Mouse (Mus musculus) olfactory bulb, adult 2 months (tissue): ENCODE results near the gene Cog6. TPM values are rescaled to one million over a fixed set of nuclear protein-coding genes. Genes with fewer than 3 reads are reported as not detected.

ENCODE experiments used
- H3K27ac ChIP-seq: fragments of 200-500 bp; 2 replicates; pipeline ENCODE4 v1.5.1; 2012; ENCODE audit warnings: low read depth, low read length; ENCODE audit not compliant: insufficient read depth
- H3K4me1 ChIP-seq: fragments of 200-500 bp; 2 replicates; pipeline ENCODE4 v1.6.1; 2012; ENCODE audit warnings: low read length; ENCODE audit not compliant: control insufficient read depth, insufficient read depth
- H3K4me3 ChIP-seq: fragments of 200-500 bp; 2 replicates; pipeline ENCODE4 v1.5.1; 2012; ENCODE audit warnings: mild to moderate bottlenecking, low read depth, low read length, moderate library complexity; ENCODE audit not compliant: insufficient read depth
- CTCF ChIP-seq: fragments of 200-500 bp; IDR thresholded peaks from 2 replicates; pipeline ENCODE4 v1.5.1; 2012; ENCODE audit warnings: low read depth, mild to moderate bottlenecking, low read length, moderate library complexity; ENCODE audit not compliant: insufficient read depth
- POLR2A ChIP-seq: fragments of 200-500 bp; IDR thresholded peaks from 2 replicates; pipeline ENCODE4 v1.6.1; 2012; ENCODE audit warnings: mild to moderate bottlenecking, low read depth, low read length, moderate library complexity; ENCODE audit not compliant: insufficient read depth
- WGBS: fragments of 180-500 bp; shearing (Covaris S2); methylation state at CpG from one replicate; pipeline ENCODE4 v1.1.7; 2018; 5-methylcytosine and 5-hydroxymethylcytosine counted together
- polyA plus RNA-seq: library from polyadenylated mRNA; stranded (reverse); fragments of >200 nt; gene quantifications from 2 replicates; pipeline ENCODE4 v1.2.4, GENCODE M21; 2012; ENCODE audit warnings: low replicate concordance; ENCODE audit not compliant: missing spikeins, insufficient read depth, insufficient read length

Cog6 gene
- polyA plus RNA-seq, 1 experiment = not detected

DNA sequence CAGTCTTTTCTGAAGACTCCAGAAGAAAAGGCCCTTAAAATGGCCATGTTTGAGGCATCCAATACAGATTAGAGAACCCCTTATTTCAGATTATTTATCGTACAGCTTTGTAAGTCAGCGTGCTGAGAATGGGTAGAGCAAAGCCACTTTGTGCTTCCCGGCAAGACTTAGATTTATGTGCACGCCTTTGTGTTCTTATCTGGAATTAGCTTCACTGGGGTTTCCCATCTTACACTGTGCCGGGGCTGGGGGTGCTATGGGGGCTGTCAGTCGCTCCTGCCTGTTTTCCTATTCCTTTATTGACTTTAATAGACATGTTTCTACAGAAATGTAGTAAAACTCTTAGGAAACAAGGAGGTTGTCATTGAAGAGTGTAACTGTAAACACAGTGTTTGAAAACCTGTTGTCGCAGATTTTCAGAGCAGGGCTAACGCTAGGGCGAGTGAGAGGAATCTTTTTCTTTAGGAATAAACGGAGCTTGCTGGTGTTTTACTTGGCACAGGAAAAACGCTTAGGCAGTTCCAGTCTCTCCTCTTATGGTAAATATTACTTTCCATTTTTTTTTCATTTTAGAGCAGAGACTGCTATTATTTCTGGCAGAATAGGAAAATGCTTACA, 27.8 kb upstream of the Cog6 start:
- 70% methylated on average over 11 of the region's 11 CpGs for WGBS
- no peak overlapping the region for H3K27ac ChIP-seq
- no peak overlapping the region for H3K4me3 ChIP-seq
- TF ChIP-seq POLR2A (no peak), CTCF (no peak)
- H3K4me1 ChIP-seq = peaks cover 11% of the 10 kb centered on the region

DNA sequence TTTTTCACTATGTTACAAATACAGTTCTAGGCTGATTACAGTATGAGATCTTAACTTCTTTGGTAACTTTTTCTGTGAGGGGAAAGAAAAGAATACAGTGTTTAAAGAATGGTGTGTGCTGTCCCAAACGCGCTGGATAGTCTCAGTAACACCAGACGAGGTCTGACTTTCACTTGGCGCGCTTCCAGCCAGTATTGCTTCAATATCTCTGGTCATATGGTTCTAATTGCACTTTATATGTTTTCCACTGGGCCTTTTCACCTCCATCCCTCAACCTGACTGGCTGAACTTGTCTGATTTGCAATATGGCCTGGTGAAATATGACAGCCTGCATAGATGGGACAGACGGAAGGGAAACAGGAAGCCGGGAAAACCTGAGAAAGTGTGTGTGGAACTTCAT, 27.2 kb upstream of the Cog6 start:
- no peak for TF ChIP-seq CTCF
- peaks cover 11% of the 10 kb centered on the region for H3K4me1 ChIP-seq
- H3K27ac ChIP-seq = no peak overlapping the region
- 70% methylated on average over 7 of the region's 7 CpGs for WGBS
- no peak overlapping the region for H3K4me3 ChIP-seq

DNA sequence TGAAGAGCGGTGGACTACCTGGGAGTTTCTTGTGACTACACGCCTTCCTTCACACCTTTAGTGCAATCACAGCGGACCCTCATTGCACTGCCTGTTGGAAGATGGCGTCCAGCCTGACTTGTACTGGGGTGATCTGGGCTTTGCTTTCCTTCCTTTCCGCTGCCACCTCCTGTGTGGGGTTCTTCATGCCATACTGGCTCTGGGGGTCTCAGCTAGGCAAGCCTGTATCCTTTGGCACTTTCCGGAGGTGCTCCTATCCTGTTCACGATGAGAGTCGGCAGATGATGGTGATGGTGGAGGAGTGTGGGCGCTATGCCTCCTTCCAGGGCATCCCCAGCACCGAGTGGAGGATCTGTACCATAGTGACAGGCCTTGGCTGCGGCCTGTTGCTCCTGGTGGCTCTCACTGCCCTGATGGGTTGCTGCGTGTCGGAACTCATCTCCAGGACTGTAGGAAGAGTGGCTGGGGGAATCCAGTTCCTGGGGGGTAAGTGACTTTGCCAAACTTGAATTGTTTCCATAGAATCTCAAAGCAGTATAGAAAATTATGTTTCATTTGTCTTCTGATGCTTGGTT, 26.3 kb upstream of the Cog6 start:
- H3K27ac ChIP-seq = no peak overlapping the region
- peak overlapping the region; percentile 23 for H3K4me3 ChIP-seq
- H3K4me1 ChIP-seq = peaks cover 11% of the 10 kb centered on the region
- TF ChIP-seq CTCF (no peak), POLR2A (no peak)
- 93% methylated on average over 13 of the region's 13 CpGs for WGBS

DNA sequence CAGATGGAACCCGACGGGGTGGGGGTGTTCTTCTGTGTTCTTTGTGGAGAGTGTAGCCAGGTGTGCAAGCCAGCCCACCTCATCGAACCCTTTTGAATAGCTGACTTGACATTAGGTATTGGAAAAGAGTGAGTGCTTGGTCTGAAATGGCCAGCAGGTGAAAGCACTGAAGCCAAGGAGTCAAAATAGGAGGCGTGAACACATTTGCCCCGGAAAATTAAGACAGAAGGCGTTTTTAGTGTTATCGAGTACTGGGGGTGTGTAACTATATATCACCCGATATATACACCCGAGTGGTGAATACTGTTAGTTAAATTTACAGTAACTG, 25.2 kb upstream of the Cog6 start:
- 15% methylated on average over 9 of the region's 9 CpGs for WGBS
- peak overlapping the region; percentile 52 for H3K4me3 ChIP-seq
- TF ChIP-seq POLR2A (no peak), CTCF (no peak)
- no peak overlapping the region for H3K27ac ChIP-seq
- peaks cover 11% of the 10 kb centered on the region for H3K4me1 ChIP-seq

DNA sequence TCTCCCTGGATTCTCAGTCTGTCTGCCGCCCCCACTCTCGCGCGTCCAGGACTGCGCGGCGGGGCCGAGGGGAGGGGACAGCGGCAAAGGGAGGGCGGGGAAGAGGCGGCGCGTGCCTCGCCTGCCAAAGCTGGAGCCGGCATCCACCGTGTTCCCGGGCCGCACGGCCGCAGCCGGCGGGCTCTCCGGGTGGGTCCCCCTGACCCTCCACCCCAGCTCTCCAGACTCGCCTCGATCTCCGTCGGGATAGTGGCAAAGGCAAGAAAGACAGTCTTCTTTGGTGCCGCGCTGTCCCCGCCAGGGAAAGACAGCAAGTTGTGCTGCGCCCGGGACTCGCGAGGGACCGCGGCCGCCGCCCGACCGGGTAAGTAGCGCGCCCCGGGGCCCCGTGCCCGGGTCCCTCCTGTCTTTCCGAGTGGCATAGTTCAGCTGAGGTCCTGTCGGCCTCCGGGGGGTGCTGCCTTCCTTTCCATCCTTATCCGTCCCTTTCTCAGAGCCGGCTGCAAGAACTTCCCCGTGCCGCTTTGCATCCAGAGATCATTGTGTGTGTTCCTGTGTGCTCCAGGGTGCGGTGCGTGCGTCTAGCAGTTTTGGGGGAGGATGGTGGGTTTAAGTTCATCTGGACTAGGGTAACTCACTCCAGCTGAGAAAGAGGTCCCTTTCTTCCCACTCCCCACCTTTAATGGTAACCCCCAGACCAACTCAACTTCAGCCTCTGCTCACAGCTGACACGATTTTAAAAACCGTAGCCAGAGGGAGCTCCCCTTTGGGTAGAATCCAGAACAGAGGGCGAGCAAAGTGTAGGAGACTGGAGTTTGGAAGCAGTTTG, 24.6 kb upstream of the Cog6 start, which contains the start of gene Lhfp:
Gene Lhfp, plus strand, starts transcription at position 118 of the 829 bp plus-strand sequence.
- WGBS = under 1% methylated on average over 58 of the region's 58 CpGs
- Histone ChIP-seq H3K4me3 (peak within 1 kb of the TSS; percentile 52), H3K4me1 (peaks cover 11% of the 10 kb centered on the region), H3K27ac (no peak within 1 kb of the TSS)
- no peak for TF ChIP-seq CTCF
- TF ChIP-seq POLR2A = peak; percentile 10; the same call in 1 of the 2 replicates

DNA sequence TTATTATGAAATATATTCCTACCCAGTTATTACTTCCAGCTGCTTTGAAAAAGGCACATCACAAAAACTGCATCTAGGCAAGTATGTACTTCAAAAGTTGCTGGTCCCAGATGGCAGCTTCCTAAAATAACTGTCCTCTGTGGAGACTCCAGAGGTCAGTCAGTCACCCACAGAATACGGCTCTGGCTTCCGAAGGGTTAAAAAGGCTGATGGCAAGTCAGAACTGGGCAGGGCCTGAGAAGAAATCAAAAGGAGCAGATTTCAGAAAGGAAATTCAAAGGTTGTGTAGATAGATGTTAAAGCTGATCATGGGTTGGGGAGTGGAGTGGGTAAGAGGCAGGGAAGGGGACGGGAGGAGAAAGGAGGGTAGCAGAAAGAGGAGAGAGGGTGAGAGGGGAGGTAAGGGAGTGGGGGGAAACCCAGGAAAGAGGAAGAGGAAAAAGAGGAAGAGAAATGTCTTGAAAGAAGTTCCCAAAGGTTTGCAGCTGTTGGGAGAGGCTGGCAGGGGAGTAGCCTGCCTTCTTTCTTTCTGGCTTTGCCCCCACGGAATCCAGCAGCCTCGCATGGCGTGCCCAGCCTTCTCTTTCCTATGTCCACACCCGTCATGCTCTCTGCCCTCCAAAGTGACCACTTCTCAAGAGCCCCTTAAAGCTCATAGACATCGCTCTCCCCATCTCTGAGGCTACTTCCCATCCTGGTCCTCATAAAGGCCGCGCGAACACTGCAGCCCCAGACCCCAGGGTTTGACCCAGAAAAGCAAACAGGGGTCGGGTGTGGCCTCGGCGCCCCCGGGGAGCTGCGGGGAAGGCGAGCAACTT, 23.8 kb upstream of the Cog6 start:
- Histone ChIP-seq H3K4me1 (peaks cover 11% of the 10 kb centered on the region), H3K27ac (no peak overlapping the region)
- 13% methylated on average over 17 of the region's 17 CpGs for WGBS

DNA sequence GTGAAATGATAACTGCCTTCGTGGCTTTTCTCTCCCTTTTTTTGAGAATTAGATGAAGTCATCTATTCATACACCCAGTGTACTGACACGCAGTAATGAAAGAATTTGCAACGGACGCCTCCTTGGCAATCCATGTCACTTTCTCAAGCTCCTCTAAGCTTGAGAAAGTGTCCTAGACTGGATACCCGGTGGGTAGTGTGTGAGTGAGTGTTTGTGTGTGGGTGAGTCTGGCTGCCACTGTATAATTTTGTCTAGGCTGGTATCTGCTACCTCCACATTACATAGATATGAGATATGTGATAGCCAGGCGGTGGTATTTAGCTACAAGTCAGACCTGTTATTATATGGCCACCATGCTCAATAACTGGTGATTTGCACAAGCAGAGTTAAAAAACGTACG, 22.7 kb upstream of the Cog6 start:
- H3K4me3 ChIP-seq = no peak overlapping the region
- WGBS = 66% methylated on average over 8 of the region's 8 CpGs
- H3K27ac ChIP-seq = no peak overlapping the region
- TF ChIP-seq POLR2A = no peak
- TF ChIP-seq CTCF = no peak
- H3K4me1 ChIP-seq = peaks cover 11% of the 10 kb centered on the region

More for the DNA sequence above, 23.8 kb upstream of the Cog6 start:
- H3K4me3 ChIP-seq = peak overlapping the region; percentile 52
- TF ChIP-seq CTCF (no peak), POLR2A (peak; percentile 12; the same call in 1 of the 2 replicates)

DNA sequence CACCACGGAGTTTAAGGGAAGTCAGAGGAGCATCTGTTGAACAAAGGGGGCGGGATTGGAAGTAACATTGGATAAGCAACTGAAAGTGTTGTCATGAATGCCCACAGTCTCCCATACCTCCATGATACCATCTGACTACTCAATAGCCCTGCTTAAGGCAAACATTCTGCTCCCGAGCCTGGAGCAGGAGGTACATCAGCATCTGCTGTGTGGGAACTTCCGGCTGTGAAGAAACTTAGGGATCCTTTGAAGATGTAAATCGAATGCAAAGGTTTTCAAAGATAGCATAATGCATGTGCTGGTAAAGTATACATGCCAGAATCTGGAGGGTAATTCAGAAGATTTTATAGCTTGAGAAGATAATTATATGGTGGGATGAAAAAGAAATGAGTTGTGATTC, 21.9 kb upstream of the Cog6 start:
- TF ChIP-seq CTCF (no peak), POLR2A (no peak)

DNA sequence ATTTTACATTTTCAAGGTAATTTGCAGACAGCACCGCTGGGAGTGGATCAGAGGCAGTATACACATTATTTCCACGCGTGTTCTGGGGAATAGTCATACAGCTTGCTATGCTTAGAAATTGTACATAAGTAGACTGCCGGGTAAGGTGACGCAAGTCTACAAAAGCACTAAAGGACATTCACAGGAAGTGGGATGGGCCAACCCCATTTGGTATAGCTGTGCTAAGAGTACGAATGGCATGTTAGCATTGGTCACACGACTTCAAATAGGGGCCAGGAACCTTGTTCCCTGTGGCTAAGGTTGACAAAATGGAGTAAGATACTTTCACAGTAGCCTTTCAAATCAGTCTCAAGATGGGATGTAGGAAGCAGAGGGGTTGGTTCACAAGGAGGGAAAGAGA, 19.9 kb upstream of the Cog6 start:
- no peak overlapping the region for H3K4me3 ChIP-seq
- no peak for TF ChIP-seq POLR2A
- TF ChIP-seq CTCF = no peak
- peaks cover 8% of the 10 kb centered on the region; the same call in 1 of the 2 replicates for H3K4me1 ChIP-seq
- H3K27ac ChIP-seq = no peak overlapping the region
- WGBS = 92% methylated on average over 7 of the region's 7 CpGs

More for the DNA sequence above, 21.9 kb upstream of the Cog6 start:
- Histone ChIP-seq H3K27ac (no peak overlapping the region), H3K4me3 (no peak overlapping the region), H3K4me1 (peaks cover 11% of the 10 kb centered on the region)
- WGBS = 78% methylated on average over 5 of the region's 5 CpGs
